Mouse (Mus musculus): ENCODE measurements around the gene Msrb3. TPM values are rescaled to one million over a fixed set of nuclear protein-coding genes. Genes with fewer than 3 reads are reported as not detected.

The Msrb3 gene
- polyA plus RNA-seq, 1 experiment from 2014 or later = 20.6 TPM

GRCm38 (mm10) chr10:120895899-120896289 lies 3.0 kb downstream of the Msrb3 start:
- H3K36me3 ChIP-seq = peaks cover 29% of the 10 kb centered on the region
- peak overlapping the region; percentile 23 for H3K4me3 ChIP-seq
- peak overlapping the region; percentile 59 for H3K4me2 ChIP-seq
- peak overlapping the region; percentile 73 for H3K27ac ChIP-seq (replicated peaks)
- 14% methylated on average over 15 of the region's 15 CpGs for WGBS
- H3K4me1 ChIP-seq = peaks cover 56% of the 10 kb centered on the region
- ATAC-seq (ENCODE audit: extremely low read depth, insufficient number of reproducible peaks, low FRiP score, low TSS enrichment) = no peak
- peak overlapping the region; percentile 69 for H3K9ac ChIP-seq
- no peaks in the 10 kb centered on the region for H3K27me3 ChIP-seq (replicated peaks)
- H3K9me3 ChIP-seq = no peaks in the 10 kb centered on the region

- Histone ChIP-seq H3K4me3 (peak overlapping the region; percentile 23; the same call in 1 of the 2 replicates), H3K36me3 (peaks cover 34% of the 10 kb centered on the region), H3K9ac (peak overlapping the region; percentile 69), H3K4me1 (peaks cover 49% of the 10 kb centered on the region), H3K27me3 (replicated peaks) (no peaks in the 10 kb centered on the region), H3K4me2 (peak overlapping the region; percentile 59), H3K27ac (replicated peaks) (peak overlapping the region; percentile 73), H3K9me3 (0 out of 2 replicates have a peak, but pooled peaks cover 4% of the 10 kb centered on the region)
- ATAC-seq (ENCODE audit: extremely low read depth, insufficient number of reproducible peaks, low FRiP score, low TSS enrichment) = no peak; the same call in 1 of the 2 replicates
- WGBS = 62% methylated on average over 15 of the region's 15 CpGs
Observed at GRCm38 (mm10) chr10:120894978-120895898, 3.7 kb downstream of the Msrb3 start.

- H3K4me3 ChIP-seq = no peak overlapping the region
- 71% methylated on average over 4 of the region's 4 CpGs for WGBS
- H3K27me3 ChIP-seq (replicated peaks) = no peaks in the 10 kb centered on the region
- 0 out of 2 replicates have a peak overlapping the region, but pooled peaks have one; percentile 28 for H3K9ac ChIP-seq
- no peak for ATAC-seq (ENCODE audit: extremely low read depth, insufficient number of reproducible peaks, low FRiP score, low TSS enrichment)
- peak overlapping the region; percentile 73 for H3K27ac ChIP-seq (replicated peaks)
- H3K4me2 ChIP-seq = no peak overlapping the region
- peaks cover 45% of the 10 kb centered on the region for H3K4me1 ChIP-seq
- 0 out of 2 replicates have a peak, but pooled peaks cover 4% of the 10 kb centered on the region for H3K9me3 ChIP-seq
- peaks cover 42% of the 10 kb centered on the region for H3K36me3 ChIP-seq
Observed at GRCm38 (mm10) chr10:120893938-120894337, 5.0 kb downstream of the Msrb3 start.

GRCm38 (mm10) chr10:120891131-120891530 lies 7.8 kb downstream of the Msrb3 start:
- Histone ChIP-seq H3K36me3 (peaks cover 52% of the 10 kb centered on the region), H3K4me2 (no peak overlapping the region), H3K4me1 (peaks cover 31% of the 10 kb centered on the region), H3K4me3 (no peak overlapping the region), H3K9me3 (0 out of 2 replicates have a peak, but pooled peaks cover 4% of the 10 kb centered on the region), H3K27me3 (replicated peaks) (no peaks in the 10 kb centered on the region), H3K27ac (replicated peaks) (no peak overlapping the region), H3K9ac (no peak overlapping the region)
- 92% methylated on average over 4 of the region's 4 CpGs for WGBS
- no peak for ATAC-seq (ENCODE audit: extremely low read depth, insufficient number of reproducible peaks, low FRiP score, low TSS enrichment)

GRCm38 (mm10) chr10:120890592-120890991 lies 8.3 kb downstream of the Msrb3 start:
- H3K4me2 ChIP-seq = no peak overlapping the region
- no peak overlapping the region for H3K4me3 ChIP-seq
- peaks cover 26% of the 10 kb centered on the region for H3K4me1 ChIP-seq
- no peaks in the 10 kb centered on the region for H3K27me3 ChIP-seq (replicated peaks)
- no peak for ATAC-seq (ENCODE audit: extremely low read depth, insufficient number of reproducible peaks, low FRiP score, low TSS enrichment)
- peaks cover 52% of the 10 kb centered on the region for H3K36me3 ChIP-seq
- H3K9me3 ChIP-seq = 0 out of 2 replicates have a peak, but pooled peaks cover 4% of the 10 kb centered on the region
- 92% methylated on average over 1 of the region's 1 CpGs for WGBS
- H3K27ac ChIP-seq (replicated peaks) = no peak overlapping the region
- no peak overlapping the region for H3K9ac ChIP-seq

GRCm38 (mm10) chr10:120888531-120888930 lies 10.4 kb downstream of the Msrb3 start:
- Histone ChIP-seq H3K9me3 (peaks cover 7% of the 10 kb centered on the region; the same call in 1 of the 2 replicates), H3K27ac (replicated peaks) (no peak overlapping the region), H3K27me3 (replicated peaks) (no peaks in the 10 kb centered on the region), H3K9ac (no peak overlapping the region), H3K4me1 (peaks cover 14% of the 10 kb centered on the region), H3K4me3 (no peak overlapping the region), H3K36me3 (peaks cover 58% of the 10 kb centered on the region), H3K4me2 (no peak overlapping the region)
- WGBS = 86% methylated on average over 8 of the region's 8 CpGs
- no peak for ATAC-seq (ENCODE audit: extremely low read depth, insufficient number of reproducible peaks, low FRiP score, low TSS enrichment)

GRCm38 (mm10) chr10:120884220-120884619 lies 14.7 kb downstream of the Msrb3 start:
- Histone ChIP-seq H3K4me2 (no peak overlapping the region), H3K36me3 (peaks cover 23% of the 10 kb centered on the region), H3K4me1 (peaks cover 29% of the 10 kb centered on the region), H3K9ac (no peak overlapping the region), H3K4me3 (no peak overlapping the region), H3K9me3 (peaks cover 3% of the 10 kb centered on the region; the same call in 1 of the 2 replicates), H3K27me3 (replicated peaks) (no peaks in the 10 kb centered on the region), H3K27ac (replicated peaks) (no peak overlapping the region)
- ATAC-seq (ENCODE audit: extremely low read depth, insufficient number of reproducible peaks, low FRiP score, low TSS enrichment) = no peak
- 82% methylated on average over 14 of the region's 14 CpGs for WGBS

- Histone ChIP-seq H3K9ac (no peak overlapping the region), H3K9me3 (peaks cover 3% of the 10 kb centered on the region; the same call in 1 of the 2 replicates), H3K4me1 (peaks cover 30% of the 10 kb centered on the region), H3K27ac (replicated peaks) (peak overlapping the region; percentile 65), H3K27me3 (replicated peaks) (no peaks in the 10 kb centered on the region), H3K4me3 (no peak overlapping the region), H3K36me3 (peaks cover 22% of the 10 kb centered on the region), H3K4me2 (peak overlapping the region; percentile 66)
- no peak for ATAC-seq (ENCODE audit: extremely low read depth, insufficient number of reproducible peaks, low FRiP score, low TSS enrichment)
- WGBS = 61% methylated on average over 4 of the region's 4 CpGs
Observed at GRCm38 (mm10) chr10:120883732-120884131, 15.2 kb downstream of the Msrb3 start.

GRCm38 (mm10) chr10:120883069-120883415 lies 15.9 kb downstream of the Msrb3 start:
- no peak for ATAC-seq (ENCODE audit: extremely low read depth, insufficient number of reproducible peaks, low FRiP score, low TSS enrichment)
- H3K36me3 ChIP-seq = peaks cover 15% of the 10 kb centered on the region
- 9% methylated on average over 7 of the region's 7 CpGs for WGBS
- peak overlapping the region; percentile 36 for H3K4me3 ChIP-seq
- peaks cover 3% of the 10 kb centered on the region; the same call in 1 of the 2 replicates for H3K9me3 ChIP-seq
- no peaks in the 10 kb centered on the region for H3K27me3 ChIP-seq (replicated peaks)
- H3K27ac ChIP-seq (replicated peaks) = peak overlapping the region; percentile 65
- peaks cover 33% of the 10 kb centered on the region for H3K4me1 ChIP-seq
- peak overlapping the region; percentile 66 for H3K4me2 ChIP-seq
- peak overlapping the region; percentile 74 for H3K9ac ChIP-seq

- peak overlapping the region; percentile 74 for H3K9ac ChIP-seq
- WGBS = 31% methylated on average over 17 of the region's 17 CpGs
- H3K4me2 ChIP-seq = peak overlapping the region; percentile 66
- H3K4me3 ChIP-seq = peak overlapping the region; percentile 36
- peak; percentile 25; the same call in 1 of the 2 replicates for ATAC-seq (ENCODE audit: extremely low read depth, insufficient number of reproducible peaks, low FRiP score, low TSS enrichment)
- peaks cover 13% of the 10 kb centered on the region for H3K36me3 ChIP-seq
- H3K27ac ChIP-seq (replicated peaks) = peak overlapping the region; percentile 65
- H3K27me3 ChIP-seq (replicated peaks) = no peaks in the 10 kb centered on the region
- H3K9me3 ChIP-seq = peaks cover 3% of the 10 kb centered on the region; the same call in 1 of the 2 replicates
- peaks cover 37% of the 10 kb centered on the region for H3K4me1 ChIP-seq
Observed at GRCm38 (mm10) chr10:120882347-120883068, 16.4 kb downstream of the Msrb3 start.

Data from heart, embryonic 13.5 days (tissue).